Mouse (Mus musculus) C2C12 (cell line): ENCODE measurements around the gene Paox. TPM values are rescaled to one million over a fixed set of nuclear protein-coding genes. Genes with fewer than 3 reads are reported as not detected.
A peak's percentile ranks its signal among the peaks of the same experiment; 100 is the strongest.
"Not testable (repeated sequence)": the region's sequence is repeated elsewhere in the genome, so short reads cannot be mapped to it uniquely, and the experiment has no call there.

Source experiments
- H3K27me3 ChIP-seq: one replicate; pipeline ENCODE4 v1.6.1; 2011; ENCODE audit not compliant: control insufficient read depth, insufficient read depth, insufficient read length
- H3K36me3 ChIP-seq: one replicate; pipeline ENCODE4 v1.6.1; 2011; ENCODE audit not compliant: control insufficient read depth, insufficient read depth
- H3K4me3 ChIP-seq: one replicate; pipeline ENCODE4 v1.5.1; 2011; ENCODE audit warnings: mild to moderate bottlenecking, control low read depth; ENCODE audit not compliant: poor library complexity, insufficient read depth, severe bottlenecking
- H3K79me2 ChIP-seq: one replicate; pipeline ENCODE4 v1.6.1; 2011; ENCODE audit not compliant: control insufficient read depth, insufficient read depth
- H3K79me3 ChIP-seq: one replicate; pipeline ENCODE4 v1.6.1; 2011; ENCODE audit warnings: low read depth, control low read depth
- H3ac ChIP-seq: one replicate; pipeline ENCODE3; 2011; ENCODE audit warnings: low read depth; ENCODE audit not compliant: control insufficient read depth, insufficient read length
- CEBPB ChIP-seq: IDR thresholded peaks from one replicate; pipeline ENCODE4 v1.6.1; 2011; ENCODE audit warnings: low read depth, mild to moderate bottlenecking, control low read depth, moderate library complexity
- CTCF ChIP-seq: IDR thresholded peaks from one replicate; pipeline ENCODE4 v1.5.1; 2011; ENCODE audit not compliant: control insufficient read depth, insufficient read depth, insufficient read length
- FOSL1 ChIP-seq: IDR thresholded peaks from one replicate; pipeline ENCODE4 v1.8.0; 2011; ENCODE audit warnings: mild to moderate bottlenecking, low read length; ENCODE audit not compliant: poor library complexity, insufficient read depth, severe bottlenecking
- MAX ChIP-seq: IDR thresholded peaks from one replicate; pipeline ENCODE4 v1.6.1; 2011; ENCODE audit warnings: mild to moderate bottlenecking, control low read depth
- MYOD1 ChIP-seq: IDR thresholded peaks from one replicate; pipeline ENCODE4 v1.6.1; 2011; ENCODE audit warnings: low read depth; ENCODE audit not compliant: control insufficient read depth, insufficient read length
- MYOG ChIP-seq: IDR thresholded peaks from one replicate; pipeline ENCODE4 v1.6.1; 2011; ENCODE audit not compliant: control insufficient read depth, insufficient read length; ENCODE audit errors: extremely low read depth
- USF1 ChIP-seq: IDR thresholded peaks from one replicate; pipeline ENCODE4 v1.6.1; 2011; ENCODE audit warnings: low read depth, mild to moderate bottlenecking, control low read depth, moderate library complexity
- polyA plus RNA-seq: library from polyadenylated mRNA; unstranded; fragments of >200 nt; fragmentation: generic; extraction: Trizol; gene quantifications from one replicate; pipeline ENCODE4 v1.2.1, GENCODE M21; 2012; ENCODE audit warnings: missing spikeins

Gene Paox
- polyA plus RNA-seq, 1 experiment, result 10.1 TPM

DNA sequence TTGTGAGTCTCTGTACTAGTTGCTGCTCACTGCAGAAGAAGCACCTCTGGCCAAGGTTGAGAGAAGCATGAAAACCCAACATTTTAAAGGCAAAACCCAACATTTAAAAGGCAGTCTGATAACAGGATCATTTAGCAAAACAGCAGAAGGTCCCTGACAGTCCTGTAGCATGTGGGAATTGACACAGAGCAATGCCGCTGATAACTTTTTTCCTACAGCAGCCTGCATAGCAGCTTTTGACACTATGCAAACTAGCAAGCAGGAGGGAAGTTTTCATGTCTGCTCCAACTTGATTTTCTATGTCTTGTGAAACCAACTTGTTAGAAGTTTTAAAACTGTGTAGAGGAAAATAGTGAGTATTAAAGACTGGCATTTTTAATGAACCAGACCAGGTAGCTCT is 8.8 kb downstream of the Paox start:
- Histone ChIP-seq H3K79me3 (no peaks in the 10 kb centered on the region), H3K79me2 (no peaks in the 10 kb centered on the region), H3K36me3 (no peaks in the 10 kb centered on the region), H3K4me3 (no peak overlapping the region), H3K27me3 (no peaks in the 10 kb centered on the region), H3ac (no peak overlapping the region)
- TF ChIP-seq MYOG (no peak), CTCF (no peak), MYOD1 (no peak), FOSL1 (no peak), USF1 (no peak), CEBPB (no peak), MAX (no peak)

DNA sequence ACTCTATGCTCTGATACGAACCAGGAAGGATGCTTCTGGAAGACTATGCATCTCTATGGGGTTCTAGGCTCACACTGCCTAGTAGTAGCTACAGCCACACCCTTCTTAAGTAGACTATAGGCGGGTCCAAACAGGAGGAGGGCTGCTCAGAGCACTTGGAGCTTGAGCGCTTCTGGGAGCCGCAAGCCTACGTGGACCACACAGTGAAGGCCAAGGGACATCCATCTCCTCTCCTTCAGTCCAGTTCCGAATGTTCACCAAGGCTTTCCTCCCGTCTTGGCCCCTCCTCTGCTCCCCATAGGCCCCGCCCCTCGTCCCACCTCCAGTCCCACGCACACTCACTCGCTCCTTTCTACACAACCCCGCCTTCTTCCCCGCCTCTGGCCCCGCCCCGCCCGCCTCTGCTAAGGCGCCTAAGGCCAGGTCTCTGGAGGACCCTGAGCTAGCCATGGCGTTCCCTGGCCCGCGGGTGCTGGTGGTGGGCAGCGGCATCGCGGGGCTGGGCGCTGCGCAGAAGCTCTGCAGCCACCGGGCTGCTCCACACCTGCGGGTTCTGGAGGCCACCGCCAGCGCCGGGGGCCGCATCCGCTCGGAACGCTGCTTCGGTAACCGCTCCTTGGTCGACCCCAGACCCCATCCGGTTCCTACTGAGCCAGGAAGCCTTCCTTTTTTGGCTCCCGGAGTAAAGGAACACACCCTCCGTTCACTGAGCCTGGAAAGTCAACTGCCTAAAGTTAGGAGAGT is 9.9 kb downstream of the Paox start:
- Histone ChIP-seq H3K79me2 (no peaks in the 10 kb centered on the region), H3K27me3 (no peaks in the 10 kb centered on the region), H3ac (peak overlapping the region; percentile 67), H3K79me3 (no peaks in the 10 kb centered on the region), H3K36me3 (no peaks in the 10 kb centered on the region), H3K4me3 (peak overlapping the region; percentile 30)
- TF ChIP-seq USF1, result no peak
- no peak for TF ChIP-seq CEBPB
- no peak for TF ChIP-seq FOSL1
- TF ChIP-seq MAX, result no peak
- no peak for TF ChIP-seq MYOG
- no peak for TF ChIP-seq CTCF
- TF ChIP-seq MYOD1, result no peak

DNA sequence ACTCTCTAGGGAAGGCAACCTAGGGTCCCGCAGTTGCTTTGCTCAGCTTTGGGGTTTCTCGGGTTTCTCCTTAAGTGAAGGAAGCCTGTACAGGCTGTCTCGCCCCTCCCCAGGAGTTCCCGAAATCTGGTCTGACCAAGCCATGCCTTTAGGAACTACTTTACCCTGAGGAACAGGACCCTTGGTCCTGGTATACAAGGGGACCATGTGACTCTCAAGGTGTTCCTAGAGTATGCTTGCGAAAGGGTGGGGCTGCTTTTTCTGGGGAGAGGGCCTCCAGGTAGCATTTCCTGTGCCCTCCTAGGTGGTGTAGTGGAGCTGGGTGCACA is 10.4 kb downstream of the Paox start:
- no peaks in the 10 kb centered on the region for H3K79me3 ChIP-seq
- TF ChIP-seq USF1 (no peak), FOSL1 (no peak), MAX (no peak), CEBPB (no peak), CTCF (no peak), MYOG (no peak), MYOD1 (no peak)
- H3K4me3 ChIP-seq, result peak overlapping the region; percentile 30
- H3K79me2 ChIP-seq, result no peaks in the 10 kb centered on the region
- peak overlapping the region; percentile 67 for H3ac ChIP-seq
- H3K27me3 ChIP-seq, result no peaks in the 10 kb centered on the region
- no peaks in the 10 kb centered on the region for H3K36me3 ChIP-seq

DNA sequence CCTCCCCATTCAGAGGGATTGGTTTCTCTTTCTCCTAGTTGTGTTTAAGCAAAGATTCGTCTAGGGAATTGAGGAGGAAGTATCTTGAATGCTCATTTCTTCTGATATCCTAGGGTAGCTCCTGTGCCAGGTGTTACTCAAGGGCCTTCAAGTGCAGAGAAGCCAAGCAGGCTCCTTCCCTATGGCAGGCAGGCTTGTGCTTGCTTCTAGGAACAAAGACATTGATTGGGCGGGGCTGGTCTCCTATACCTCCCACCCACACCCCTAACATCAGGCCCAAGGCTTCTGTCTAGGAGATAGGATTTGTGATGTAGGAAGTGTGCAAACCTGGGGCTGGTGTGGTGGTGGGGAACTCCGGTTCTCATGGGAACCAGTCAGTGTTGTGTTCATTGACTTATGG is 11.3 kb downstream of the Paox start:
- TF ChIP-seq MAX (no peak), FOSL1 (no peak), CTCF (no peak), MYOD1 (no peak), MYOG (no peak), CEBPB (no peak), USF1 (no peak)
- H3K36me3 ChIP-seq, result no peaks in the 10 kb centered on the region
- no peaks in the 10 kb centered on the region for H3K79me2 ChIP-seq
- no peak overlapping the region for H3K4me3 ChIP-seq
- no peak overlapping the region for H3ac ChIP-seq
- no peaks in the 10 kb centered on the region for H3K79me3 ChIP-seq
- no peaks in the 10 kb centered on the region for H3K27me3 ChIP-seq

DNA sequence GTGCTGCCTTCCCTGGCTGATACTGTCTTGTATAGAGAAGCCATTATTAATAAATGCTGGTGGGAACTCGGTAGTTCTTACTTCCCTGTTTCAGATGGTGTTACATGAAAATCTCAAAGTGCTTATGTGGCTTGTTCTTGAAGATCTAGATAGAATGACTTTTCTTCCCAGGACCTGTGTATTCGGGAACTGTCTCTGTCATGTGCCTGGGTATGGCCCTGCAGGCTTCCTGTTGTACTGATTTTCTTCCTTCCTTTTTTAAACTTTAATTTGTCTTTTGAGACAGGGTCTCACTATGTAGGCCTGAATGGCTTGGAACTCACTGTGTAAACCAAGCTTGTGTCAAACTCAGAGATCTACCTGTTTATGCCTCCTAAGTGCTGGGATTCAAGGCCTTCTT is 12.3 kb downstream of the Paox start:
- Histone ChIP-seq H3K36me3 (no peaks in the 10 kb centered on the region), H3K27me3 (no peaks in the 10 kb centered on the region), H3ac (no peak overlapping the region), H3K4me3 (no peak overlapping the region), H3K79me2 (no peaks in the 10 kb centered on the region), H3K79me3 (no peaks in the 10 kb centered on the region)
- TF ChIP-seq MAX (no peak), CTCF (no peak), USF1 (no peak), CEBPB (no peak), MYOD1 (no peak), MYOG (no peak), FOSL1 (no peak)

DNA sequence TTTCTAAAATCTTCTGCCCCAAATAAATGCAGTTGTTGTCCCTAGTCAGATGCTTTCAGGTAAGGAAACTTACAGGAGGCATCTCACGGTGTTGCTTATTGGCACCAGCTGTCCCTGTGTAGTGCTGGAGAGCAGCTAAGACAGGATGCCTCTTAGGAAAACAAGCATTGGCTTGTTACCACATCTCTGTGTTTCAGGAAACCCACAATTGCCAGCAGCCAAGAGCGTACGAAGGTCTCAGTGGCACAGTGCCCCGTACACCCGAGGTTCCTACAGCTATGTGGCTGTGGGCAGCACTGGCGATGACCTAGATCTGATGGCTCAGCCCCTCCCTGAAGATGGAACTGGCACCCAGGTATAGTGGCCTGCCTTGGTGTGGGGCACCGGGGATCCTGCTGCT is 16.6 kb downstream of the Paox start:
- not testable (repeated sequence) for H3K27me3 ChIP-seq, H3ac ChIP-seq, H3K79me3 ChIP-seq, H3K79me2 ChIP-seq, H3K4me3 ChIP-seq, H3K36me3 ChIP-seq

- not testable (repeated sequence) for H3K79me2 ChIP-seq, H3K79me3 ChIP-seq, H3K36me3 ChIP-seq, H3ac ChIP-seq, H3K4me3 ChIP-seq, H3K27me3 ChIP-seq
These were observed 18.4 kb downstream of the Paox start for GRCm38 (mm10) chr7:140134033-140134432.
